ENCODE assay signal across 8 mouse cellular contexts in genomic region chr2:37771618-37772285, GRCm38 (mm10). TPM values are rescaled to one million over a fixed set of nuclear protein-coding genes. Genes with fewer than 3 reads are reported as not detected.
DNase-seq lines count a peak whose midpoint lies in the region; ATAC-seq lines count a peak whose summit lies in the region.

No protein-coding gene starts in this region.

- H3K9me3 ChIP-seq in hindbrain, embryonic 13.5 days = no peaks in the 10 kb centered on the region

- peak overlapping the region; percentile 32 for H3K4me3 ChIP-seq in hindbrain, embryonic 13.5 days

- peak; percentile 44 for ATAC-seq in hindbrain, embryonic 13.5 days (ENCODE audit: low FRiP score)

- DNase-seq in NIH3T3 (ENCODE audit: low read depth) = peak; percentile 93
- DNase-seq in cerebellum, postnatal 10 days = peak; percentile 95 to 97
- peak; percentile 79 to 94 for DNase-seq in frontal cortex, postnatal 14 days (ENCODE audit: low spot score in 2 of 2)
- DNase-seq in layer of hippocampus, postnatal 25 days (ENCODE audit: extremely low spot score in 1 of 2, low spot score in 1 of 2) = peak; percentile 92 to 98
- DNase-seq in lung, postnatal 25 days (ENCODE audit: low spot score) = peak; percentile 85
- peak; percentile 95 for DNase-seq in retina, embryonic 14.5 days (ENCODE audit: low spot score)
- DNase-seq in thymus, postnatal 4 days = peak; percentile 95

- under 1% methylated on average over 18 of the region's 18 CpGs for WGBS in hindbrain, embryonic 13.5 days

- H3K9ac ChIP-seq in hindbrain, embryonic 13.5 days = peak overlapping the region; percentile 46; the same call in 1 of the 2 replicates

- peaks cover 7% of the 10 kb centered on the region; the same call in 1 of the 2 replicates for H3K27me3 ChIP-seq in hindbrain, embryonic 13.5 days

- peak overlapping the region; percentile 51 for H3K4me2 ChIP-seq in hindbrain, embryonic 13.5 days

- peaks cover 49% of the 10 kb centered on the region for H3K4me1 ChIP-seq in hindbrain, embryonic 13.5 days (replicated peaks)

- H3K36me3 ChIP-seq in hindbrain, embryonic 13.5 days = no peaks in the 10 kb centered on the region

- no peak overlapping the region for H3K27ac ChIP-seq in hindbrain, embryonic 13.5 days

RNA-seq across cellular contexts. Expression of gene Crb2, which starts 4.3 kb away (rescaled TPM):
- 6.8 and 7.5 TPM in 2 replicates for polyA plus RNA-seq in hindbrain, embryonic 13.5 days (2015; fragmentation: Nextera tagmentation; extraction: Ambion mirVana)
- total RNA-seq in layer of hippocampus, postnatal 25 days (2021) = 1 to 10 TPM; 3.8 to 4.8 TPM
